Mouse (Mus musculus) ES-E14 (cell line): ENCODE measurements around the gene Rusc1. TPM values are rescaled to one million over a fixed set of nuclear protein-coding genes. Genes with fewer than 3 reads are reported as not detected.

Experiments
- DNase-seq: peaks from one replicate; pipeline ENCODE4 v3.0.0-alpha.2; 2013; ENCODE audit warnings: low read depth, low spot score
- H3K27ac ChIP-seq: 2 replicates; pipeline ENCODE4 v1.5.1; 2012; ENCODE audit warnings: low read depth, mild to moderate bottlenecking, low read length, moderate library complexity, mixed read lengths; ENCODE audit not compliant: poor library complexity, insufficient read depth, severe bottlenecking
- H3K36me3 ChIP-seq: 2 replicates; pipeline ENCODE4 v1.6.1; 2012; ENCODE audit warnings: mild to moderate bottlenecking, low read length, moderate library complexity, mixed read lengths; ENCODE audit not compliant: control insufficient read depth, poor library complexity, insufficient read depth, severe bottlenecking
- H3K4me1 ChIP-seq, 2 experiments: fragments of 150-350 bp in 1 of 2; sonication (generic) in 1 of 2; 2 replicates each; pipeline ENCODE4 v1.6.1; 2012; ENCODE audit warnings: low read length in 2 of 2, mild to moderate bottlenecking in 1 of 2, mixed read lengths in 1 of 2; ENCODE audit not compliant: control insufficient read depth in 2 of 2, insufficient read depth in 2 of 2, poor library complexity in 1 of 2
- H3K4me3 ChIP-seq, 2 experiments: fragments of 150-350 bp in 1 of 2; sonication (generic) in 1 of 2; 2 replicates each; pipeline ENCODE4 v1.5.1; 2012; ENCODE audit warnings: low read length in 2 of 2, low read depth in 1 of 2, mild to moderate bottlenecking in 1 of 2, mixed read lengths in 1 of 2; ENCODE audit not compliant: insufficient read depth in 1 of 2, poor library complexity in 1 of 2, severe bottlenecking in 1 of 2
- H3K9ac ChIP-seq: 2 replicates; pipeline ENCODE4 v1.6.1; 2012; ENCODE audit warnings: low read depth, mild to moderate bottlenecking, low read length, mixed read lengths; ENCODE audit not compliant: poor library complexity, insufficient read depth, severe bottlenecking
- H3K9me3 ChIP-seq: fragments of 150-350 bp; sonication (generic); 2 replicates; pipeline ENCODE4 v1.6.1; 2012; ENCODE audit warnings: low read depth, mild to moderate bottlenecking, low read length; ENCODE audit not compliant: control insufficient read depth, insufficient read depth
- CHD2 ChIP-seq: IDR thresholded peaks from 2 replicates; pipeline ENCODE4 v1.6.1; 2014; ENCODE audit warnings: mild to moderate bottlenecking, low read depth, low read length, inconsistent platforms
- HCFC1 ChIP-seq: IDR thresholded peaks from 2 replicates; pipeline ENCODE4 v1.6.1; 2012; ENCODE audit warnings: low read length, inconsistent platforms, borderline replicate concordance; ENCODE audit not compliant: insufficient read depth
- MAFK ChIP-seq: IDR thresholded peaks from 2 replicates; pipeline ENCODE4 v1.6.1; 2014; ENCODE audit warnings: mild to moderate bottlenecking, low read depth, low read length, inconsistent platforms; ENCODE audit not compliant: insufficient read depth
- ZC3H11A ChIP-seq: IDR thresholded peaks from 2 replicates; pipeline ENCODE4 v1.6.1; 2012; ENCODE audit warnings: low read depth, mild to moderate bottlenecking, inconsistent platforms, low read length, borderline replicate concordance
- ZNF384 ChIP-seq: IDR thresholded peaks from 2 replicates; pipeline ENCODE4 v1.6.1; 2012; ENCODE audit warnings: low read depth, low read length, inconsistent platforms
- in situ Hi-C, 2 experiments: fragments of 600-800 bp; cut with MboI; formaldehyde crosslinking; loops; one replicate each; pipeline ENCODE4 v1.15.1; 2025; ENCODE audit warnings: low sequenced_read_pairs in 2 of 2, inconsistent platforms in 1 of 2; ENCODE audit not compliant: unreplicated experiment in 2 of 2
- total RNA-seq: library from RNA; depleted of rRNA; stranded (reverse); fragments of 300-350 nt; gene quantifications from 2 replicates; pipeline ENCODE4 v1.2.3, GENCODE M21; 2012

Gene Rusc1
- total RNA-seq, 1 experiment = 13.3 TPM

DNA sequence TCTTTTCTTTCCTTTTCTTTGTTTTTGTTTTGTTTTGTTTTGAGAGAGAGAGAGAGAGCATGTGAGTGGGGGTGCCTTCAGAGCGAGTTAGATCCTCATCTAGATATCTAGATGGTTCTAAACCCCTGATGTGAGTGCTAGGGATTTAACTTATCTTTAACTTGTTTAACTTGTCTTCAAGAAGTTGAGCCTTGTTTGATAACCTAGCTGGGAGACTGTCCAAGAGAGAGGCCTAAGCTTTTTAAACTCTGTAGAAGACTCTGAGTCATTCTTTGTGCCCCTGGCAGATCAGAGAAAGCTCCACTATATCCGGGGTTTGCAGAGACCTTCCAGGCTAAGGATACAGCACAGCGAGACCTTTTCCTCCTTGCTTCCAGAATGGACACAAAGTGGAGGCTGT lies 14.4 kb upstream of the Rusc1 start:
- H3K36me3 ChIP-seq = no peaks in the 10 kb centered on the region
- H3K27ac ChIP-seq = no peak overlapping the region
- in situ Hi-C loops = no loop called here
- no peak for DNase-seq
- H3K9ac ChIP-seq = no peak overlapping the region
- no peak for TF ChIP-seq HCFC1
- no peak for TF ChIP-seq ZNF384
- TF ChIP-seq CHD2 = no peak
- TF ChIP-seq ZC3H11A = no peak
- TF ChIP-seq MAFK = no peak
- H3K4me3 ChIP-seq = no peak overlapping the region
- H3K9me3 ChIP-seq = no peaks in the 10 kb centered on the region
- peaks cover 0 to 2% of the 10 kb centered on the region in 2 experiments; a peak in 2 of 4 replicates for H3K4me1 ChIP-seq

DNA sequence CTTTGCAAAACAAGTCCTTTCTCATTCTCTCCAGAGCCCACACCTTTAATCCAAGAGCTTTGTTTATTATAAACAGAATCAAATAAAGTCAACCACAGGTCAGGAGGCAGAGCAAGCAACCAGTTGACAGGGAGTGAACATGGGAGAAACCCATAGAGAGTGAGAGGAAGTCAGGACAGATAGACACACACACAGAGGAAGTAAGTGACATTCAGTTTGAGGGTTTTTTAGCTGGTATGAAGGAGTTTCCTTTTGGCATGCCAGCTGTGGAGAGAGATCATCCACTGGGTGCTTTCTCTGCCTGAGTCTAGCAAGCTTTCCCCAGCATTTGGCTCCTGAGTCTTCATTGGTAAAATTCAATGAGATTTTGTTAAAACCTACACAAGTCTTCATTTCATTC lies 13.8 kb upstream of the Rusc1 start:
- Histone ChIP-seq H3K4me3 (no peak overlapping the region), H3K36me3 (no peaks in the 10 kb centered on the region), H3K9ac (no peak overlapping the region), H3K4me1 (peaks cover 0 to 2% of the 10 kb centered on the region in 2 experiments; a peak in 2 of 4 replicates), H3K9me3 (no peaks in the 10 kb centered on the region), H3K27ac (no peak overlapping the region)
- TF ChIP-seq CHD2 = no peak
- TF ChIP-seq HCFC1 = no peak
- no peak for TF ChIP-seq ZC3H11A
- TF ChIP-seq ZNF384 = no peak
- TF ChIP-seq MAFK = no peak
- no peak for DNase-seq
- in situ Hi-C loops = no loop called here

DNA sequence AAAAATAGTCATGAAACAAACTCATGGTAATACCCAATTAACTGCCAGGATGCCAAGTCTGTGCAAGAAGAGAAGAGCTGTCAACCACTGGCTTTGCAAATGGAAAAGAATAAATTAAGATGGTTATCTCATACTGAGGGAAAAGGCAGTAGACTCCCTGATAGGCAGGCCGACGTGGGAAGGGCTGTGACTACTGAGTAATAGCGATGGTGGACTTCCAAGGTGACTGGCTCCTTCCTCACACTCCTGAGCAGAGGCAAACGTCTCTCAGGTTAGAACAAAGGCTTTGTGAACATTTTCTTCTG lies 10.1 kb upstream of the Rusc1 start:
- Histone ChIP-seq H3K27ac (no peak overlapping the region), H3K9ac (no peak overlapping the region), H3K36me3 (peaks cover 17% of the 10 kb centered on the region), H3K9me3 (no peaks in the 10 kb centered on the region), H3K4me1 (peaks cover 0 to 5% of the 10 kb centered on the region in 2 experiments; a peak in 2 of 4 replicates), H3K4me3 (no peak overlapping the region)
- no peak for DNase-seq
- in situ Hi-C loops = no loop called here
- TF ChIP-seq MAFK = no peak
- TF ChIP-seq HCFC1 = no peak
- TF ChIP-seq ZNF384 = no peak
- TF ChIP-seq CHD2 = no peak
- no peak for TF ChIP-seq ZC3H11A

DNA sequence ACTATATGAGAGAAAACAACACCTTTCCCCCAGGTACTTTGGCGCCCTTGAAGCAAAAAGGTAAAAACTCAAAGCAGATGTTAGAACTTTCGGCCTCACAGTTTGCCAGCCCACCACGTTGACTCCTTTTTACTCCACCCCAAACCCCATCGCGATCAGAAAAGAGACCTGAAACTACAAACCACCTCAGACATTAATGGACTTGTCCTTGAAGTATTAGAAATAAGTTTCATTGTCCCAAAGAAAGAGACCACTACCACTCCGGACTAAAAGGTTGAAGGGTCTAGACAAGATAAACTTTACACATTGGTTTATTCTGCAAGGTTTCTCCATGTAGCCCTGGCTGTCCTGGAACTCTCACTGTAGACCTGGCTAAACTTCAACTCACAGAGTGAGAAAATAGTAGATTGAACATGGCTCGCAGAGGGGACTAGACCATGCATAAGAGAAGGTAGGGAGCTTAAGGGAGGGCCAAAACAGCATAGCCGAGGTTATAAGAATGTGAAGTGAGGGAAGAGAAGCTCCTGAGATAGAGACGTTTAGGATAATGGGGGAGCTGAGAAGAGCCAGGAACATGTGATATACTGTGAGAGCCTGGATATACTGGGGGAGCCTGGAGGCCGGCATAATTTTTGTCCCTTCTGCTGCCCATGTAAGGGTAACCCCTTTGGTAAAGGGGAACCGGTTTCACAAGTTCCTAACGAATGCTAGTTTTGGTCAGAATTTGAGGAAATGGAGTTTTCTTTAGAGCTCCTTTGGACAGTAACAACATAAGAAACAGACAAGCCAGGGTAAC lies 9.6 kb upstream of the Rusc1 start:
- no peak overlapping the region; the same call in 1 of the 2 replicates for H3K27ac ChIP-seq
- no peak overlapping the region; the same call in 1 of the 2 replicates for H3K9ac ChIP-seq
- in situ Hi-C loops = no loop called here
- TF ChIP-seq HCFC1 = no peak
- no peak for TF ChIP-seq MAFK
- no peak for TF ChIP-seq ZC3H11A
- TF ChIP-seq ZNF384 = no peak
- TF ChIP-seq CHD2 = no peak
- DNase-seq = no peak
- H3K36me3 ChIP-seq = peaks cover 22% of the 10 kb centered on the region
- no peaks in the 10 kb centered on the region for H3K9me3 ChIP-seq
- peak overlapping the region; percentile 37 to 67; a peak in 3 of 4 replicates for H3K4me3 ChIP-seq
- H3K4me1 ChIP-seq = peaks cover 0 to 5% of the 10 kb centered on the region in 2 experiments; a peak in 2 of 4 replicates
